Mouse (Mus musculus) forebrain, embryonic 15.5 days (tissue): ENCODE measurements around the gene Alox12. TPM values are rescaled to one million over a fixed set of nuclear protein-coding genes. Genes with fewer than 3 reads are reported as not detected.
A peak's percentile ranks its signal among the peaks of the same experiment; 100 is the strongest.

Experiments used
- ATAC-seq: fragments of 200-750 bp; cut with Nextera tagmentation; replicated peaks from 2 replicates; pipeline ENCODE4 v1.8.0; 2017; ENCODE audit warnings: mild to moderate bottlenecking, moderate TSS enrichment, moderate library complexity
- H3K27ac ChIP-seq: fragments of 300-500 bp; sonication (generic); replicated peaks from 2 replicates; pipeline ENCODE4 v1.5.1; 2015; ENCODE audit warnings: mild to moderate bottlenecking, inconsistent platforms
- H3K27me3 ChIP-seq: fragments of 300-500 bp; sonication (generic); 2 replicates; pipeline ENCODE4 v1.6.1; 2015; ENCODE audit warnings: inconsistent platforms
- H3K36me3 ChIP-seq: fragments of 300-500 bp; sonication (generic); 2 replicates; pipeline ENCODE4 v1.6.1; 2015; ENCODE audit warnings: mild to moderate bottlenecking, inconsistent platforms
- H3K4me1 ChIP-seq: fragments of 300-500 bp; sonication (generic); 2 replicates; pipeline ENCODE4 v1.6.1; 2015; ENCODE audit warnings: inconsistent platforms
- H3K4me2 ChIP-seq: fragments of 300-500 bp; sonication (generic); replicated peaks from 2 replicates; pipeline ENCODE4 v1.6.1; 2015; ENCODE audit warnings: mild to moderate bottlenecking, inconsistent platforms
- H3K4me3 ChIP-seq: fragments of 300-500 bp; sonication (generic); 2 replicates; pipeline ENCODE4 v1.5.1; 2015; ENCODE audit warnings: mild to moderate bottlenecking, inconsistent platforms
- H3K9ac ChIP-seq: fragments of 300-500 bp; sonication (generic); replicated peaks from 2 replicates; pipeline ENCODE4 v1.6.1; 2015; ENCODE audit warnings: mild to moderate bottlenecking, inconsistent platforms
- H3K9me3 ChIP-seq: fragments of 300-500 bp; sonication (generic); 2 replicates; pipeline ENCODE4 v1.6.1; 2016; ENCODE audit warnings: inconsistent platforms
- WGBS: fragments of 180-500 bp; shearing (Covaris S2); methylation state at CpG from one replicate; pipeline ENCODE4 v1.1.7; 2015; ENCODE audit warnings: mixed read lengths; 5-methylcytosine and 5-hydroxymethylcytosine counted together
- polyA plus RNA-seq: library from polyadenylated mRNA; unstranded; fragments of >200 nt; fragmentation: Nextera tagmentation; extraction: Ambion mirVana; gene quantifications from 2 replicates; pipeline ENCODE4 v1.2.1, GENCODE M21; 2015

Gene Alox12
- polyA plus RNA-seq, 1 experiment from 2014 or later = 0.66 TPM

GRCm38 (mm10) chr11:70237457-70238167, 17.5 kb downstream of the Alox12 start, which contains the start of gene 0610010K14Rik:
Gene 0610010K14Rik, minus strand, starts transcription at chr11:70237914.
- Histone ChIP-seq H3K36me3 (peaks cover 15% of the 10 kb centered on the region), H3K9ac (peak within 1 kb of the TSS; percentile 87), H3K4me2 (peak within 1 kb of the TSS; percentile 97), H3K27ac (peak within 1 kb of the TSS; percentile 93), H3K27me3 (no peaks in the 10 kb centered on the region), H3K4me1 (peaks cover 47% of the 10 kb centered on the region), H3K4me3 (peak within 1 kb of the TSS; percentile 81), H3K9me3 (no peaks in the 10 kb centered on the region)
- under 1% methylated on average over 68 of the region's 70 CpGs for WGBS
- ATAC-seq = peak; percentile 94

DNA sequence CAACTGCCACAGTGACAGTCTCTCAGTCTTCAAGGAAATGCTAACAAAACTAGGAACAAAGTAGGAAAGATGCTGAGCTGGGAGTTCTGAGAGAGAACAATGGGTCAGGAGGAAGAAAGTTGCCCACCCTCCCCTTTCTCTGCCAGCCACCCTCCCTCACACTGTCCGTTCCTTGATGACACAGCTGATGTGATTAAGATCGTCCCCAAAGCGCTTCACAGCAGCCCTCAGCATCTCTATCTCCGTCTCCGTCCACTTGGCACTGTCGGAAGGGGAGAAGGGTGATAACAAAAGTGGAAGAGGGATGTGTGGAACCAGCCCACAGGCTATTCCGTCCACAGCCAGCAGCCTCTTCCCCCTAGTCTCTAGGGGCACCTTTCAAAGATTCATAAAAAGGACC, 18.4 kb downstream of the Alox12 start:
- peak overlapping the region; percentile 93 for H3K27ac ChIP-seq
- H3K9me3 ChIP-seq = no peaks in the 10 kb centered on the region
- peaks cover 48% of the 10 kb centered on the region for H3K4me1 ChIP-seq
- WGBS = 29% methylated on average over 7 of the region's 7 CpGs
- peak overlapping the region; percentile 81 for H3K4me3 ChIP-seq
- no peak for ATAC-seq
- peaks cover 15% of the 10 kb centered on the region for H3K36me3 ChIP-seq
- no peaks in the 10 kb centered on the region for H3K27me3 ChIP-seq
- peak overlapping the region; percentile 87 for H3K9ac ChIP-seq
- peak overlapping the region; percentile 97 for H3K4me2 ChIP-seq

- Histone ChIP-seq H3K9me3 (no peaks in the 10 kb centered on the region), H3K4me3 (no peak overlapping the region), H3K9ac (no peak overlapping the region), H3K27me3 (peaks cover 7% of the 10 kb centered on the region), H3K27ac (no peak overlapping the region), H3K4me1 (peaks cover 47% of the 10 kb centered on the region), H3K36me3 (peaks cover 15% of the 10 kb centered on the region), H3K4me2 (no peak overlapping the region)
- 91% methylated on average over 12 of the region's 12 CpGs for WGBS
- ATAC-seq = no peak
Observed at GRCm38 (mm10) chr11:70235254-70235900, 19.8 kb downstream of the Alox12 start.

GRCm38 (mm10) chr11:70234497-70234896, 20.7 kb downstream of the Alox12 start:
- 91% methylated on average over 8 of the region's 8 CpGs for WGBS
- H3K4me3 ChIP-seq = no peak overlapping the region
- peaks cover 53% of the 10 kb centered on the region for H3K4me1 ChIP-seq
- peaks cover 15% of the 10 kb centered on the region for H3K27me3 ChIP-seq
- ATAC-seq = no peak
- H3K9ac ChIP-seq = no peak overlapping the region
- H3K9me3 ChIP-seq = no peaks in the 10 kb centered on the region
- no peak overlapping the region for H3K27ac ChIP-seq
- H3K36me3 ChIP-seq = peaks cover 15% of the 10 kb centered on the region
- no peak overlapping the region for H3K4me2 ChIP-seq

DNA sequence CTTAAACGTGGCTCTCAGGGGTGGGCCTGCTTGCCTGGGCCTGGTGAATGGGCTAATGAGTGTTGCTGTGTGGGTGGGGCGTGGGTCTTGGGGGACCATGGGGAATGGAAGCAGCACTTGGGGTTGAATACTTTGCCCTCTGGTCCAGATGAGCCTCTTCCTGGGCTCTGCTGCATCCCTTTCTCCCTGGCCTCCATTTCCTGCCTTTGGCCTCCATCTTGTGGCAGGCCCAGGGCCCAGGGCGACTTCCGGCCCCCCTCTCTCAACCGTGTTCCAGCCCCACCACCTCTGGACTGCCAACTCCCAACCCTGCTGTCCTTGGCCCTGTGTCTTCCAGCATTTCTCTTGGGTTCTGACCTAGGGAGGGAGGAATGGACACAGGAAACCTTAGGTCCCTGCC, 21.1 kb downstream of the Alox12 start:
- H3K9me3 ChIP-seq = no peaks in the 10 kb centered on the region
- H3K4me1 ChIP-seq = peaks cover 55% of the 10 kb centered on the region
- ATAC-seq = no peak
- H3K27me3 ChIP-seq = peaks cover 20% of the 10 kb centered on the region
- no peak overlapping the region for H3K9ac ChIP-seq
- peaks cover 15% of the 10 kb centered on the region for H3K36me3 ChIP-seq
- H3K27ac ChIP-seq = no peak overlapping the region
- WGBS = 68% methylated on average over 5 of the region's 5 CpGs
- H3K4me2 ChIP-seq = no peak overlapping the region
- H3K4me3 ChIP-seq = no peak overlapping the region

GRCm38 (mm10) chr11:70233016-70233415, 22.1 kb downstream of the Alox12 start:
- Histone ChIP-seq H3K27me3 (peaks cover 27% of the 10 kb centered on the region), H3K4me2 (peak overlapping the region; percentile 52), H3K4me3 (peak overlapping the region; percentile 39), H3K9ac (peak overlapping the region; percentile 59), H3K4me1 (peaks cover 54% of the 10 kb centered on the region), H3K27ac (no peak overlapping the region), H3K36me3 (peaks cover 15% of the 10 kb centered on the region), H3K9me3 (no peaks in the 10 kb centered on the region)
- ATAC-seq = no peak
- 45% methylated on average over 8 of the region's 8 CpGs for WGBS

DNA sequence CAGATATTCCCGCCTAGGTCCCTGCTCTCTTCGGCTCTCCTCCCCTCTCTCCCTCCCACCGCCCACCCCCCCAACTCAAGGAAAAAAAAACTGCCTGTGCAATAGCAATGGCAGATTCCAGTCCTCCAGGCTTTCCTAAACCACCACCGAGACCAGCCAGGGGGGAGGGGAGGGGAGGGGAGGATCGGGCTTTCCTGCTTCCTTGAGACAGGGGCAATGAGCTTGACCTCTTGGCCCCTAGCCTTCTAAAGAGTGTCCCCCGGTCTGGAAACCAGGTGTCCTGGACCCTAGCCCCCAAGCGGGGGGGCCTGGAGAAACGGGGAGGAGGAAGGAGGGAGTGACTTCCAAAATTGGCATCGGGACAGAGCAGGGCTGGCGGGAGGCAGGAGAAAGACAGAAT, 22.6 kb downstream of the Alox12 start:
- Histone ChIP-seq H3K9me3 (no peaks in the 10 kb centered on the region), H3K4me2 (peak overlapping the region; percentile 52), H3K4me3 (peak overlapping the region; percentile 39), H3K27ac (no peak overlapping the region), H3K36me3 (peaks cover 15% of the 10 kb centered on the region), H3K4me1 (peaks cover 58% of the 10 kb centered on the region), H3K27me3 (peaks cover 32% of the 10 kb centered on the region), H3K9ac (peak overlapping the region; percentile 59)
- WGBS = 3% methylated on average over 9 of the region's 10 CpGs
- no peak for ATAC-seq

DNA sequence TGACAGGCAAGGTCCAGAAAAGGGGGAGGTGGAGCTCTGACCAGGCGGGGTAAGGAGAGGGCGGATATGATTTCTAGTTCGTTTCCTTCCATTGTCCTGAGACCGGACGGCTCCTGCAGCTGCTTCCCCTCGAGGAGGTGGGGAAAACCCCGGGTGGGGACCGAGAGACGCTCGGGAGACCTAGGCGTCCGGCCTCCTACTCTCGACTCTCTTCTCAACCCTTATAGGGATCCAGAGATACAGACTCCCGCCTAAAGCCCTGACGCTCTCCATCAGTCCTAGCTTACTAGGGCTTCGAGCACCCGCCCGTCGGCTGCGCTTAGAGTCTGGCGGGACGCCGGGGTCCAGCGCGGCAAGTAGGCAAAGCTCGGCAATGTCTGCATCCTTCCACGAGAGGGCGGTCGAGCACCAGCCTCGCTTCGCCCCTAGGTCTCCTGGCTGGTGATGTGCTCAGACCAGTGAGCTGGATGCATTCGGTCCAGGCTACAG, 24.9 kb downstream of the Alox12 start:
- Histone ChIP-seq H3K36me3 (peaks cover 11% of the 10 kb centered on the region), H3K27ac (0 out of 2 replicates have a peak overlapping the region, but pooled peaks have one; percentile 49), H3K4me1 (peaks cover 62% of the 10 kb centered on the region), H3K27me3 (peaks cover 39% of the 10 kb centered on the region), H3K4me3 (peak overlapping the region; percentile 32), H3K4me2 (peak overlapping the region; percentile 46), H3K9ac (peak overlapping the region; percentile 30), H3K9me3 (no peaks in the 10 kb centered on the region)
- peak; percentile 23; the same call in 1 of the 2 replicates for ATAC-seq
- under 1% methylated on average over 32 of the region's 32 CpGs for WGBS

DNA sequence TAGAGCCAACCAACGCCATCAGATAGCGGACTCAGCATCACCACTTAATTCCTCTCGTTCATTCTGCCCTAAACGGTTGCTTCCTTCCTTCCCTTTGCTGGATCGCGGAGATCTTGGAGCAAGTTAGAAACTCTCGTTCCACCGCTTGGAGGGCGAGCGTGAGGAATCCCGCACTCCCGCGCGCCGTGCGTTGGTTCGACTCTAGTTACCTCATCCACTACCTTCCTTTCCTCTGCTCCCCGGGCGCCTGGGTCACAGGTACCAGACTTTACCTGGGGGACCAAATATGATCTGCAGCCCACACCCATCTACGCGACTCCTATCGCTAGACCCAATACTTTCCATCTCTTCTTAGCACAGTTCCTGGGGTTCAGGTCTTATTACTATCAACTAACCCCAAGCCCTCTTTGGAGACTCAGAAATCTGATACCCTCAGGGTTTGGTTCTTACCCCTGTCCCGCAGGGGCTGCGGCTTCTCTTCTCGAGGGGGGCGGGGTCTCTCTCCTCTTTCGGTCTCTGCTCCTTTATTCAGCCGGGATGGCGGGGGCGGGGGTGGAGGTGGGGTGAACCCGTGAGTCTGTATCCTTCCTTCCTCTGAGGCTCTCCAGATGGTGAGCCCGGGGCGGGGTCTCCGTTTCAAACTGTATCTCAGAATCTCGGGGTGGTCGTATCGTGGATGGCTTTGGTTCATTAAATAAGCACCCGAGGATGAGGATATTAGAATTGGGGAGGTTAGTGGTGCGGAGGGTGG, 25.7 kb downstream of the Alox12 start, which contains the start of gene Bcl6b:
Bcl6b (minus strand) TSS at position 539 of the 751 bp plus-strand sequence.
- WGBS = 2% methylated on average over 39 of the region's 39 CpGs
- H3K9ac ChIP-seq = peak within 1 kb of the TSS; percentile 30
- no peaks in the 10 kb centered on the region for H3K9me3 ChIP-seq
- H3K27ac ChIP-seq = peak within 1 kb of the TSS; percentile 49; the same call in 1 of the 2 replicates
- peak within 1 kb of the TSS; percentile 46 for H3K4me2 ChIP-seq
- H3K27me3 ChIP-seq = peaks cover 39% of the 10 kb centered on the region
- H3K4me3 ChIP-seq = peak within 1 kb of the TSS; percentile 32
- H3K36me3 ChIP-seq = peaks cover 2% of the 10 kb centered on the region; the same call in 1 of the 2 replicates
- H3K4me1 ChIP-seq = peaks cover 62% of the 10 kb centered on the region
- ATAC-seq = no peak

DNA sequence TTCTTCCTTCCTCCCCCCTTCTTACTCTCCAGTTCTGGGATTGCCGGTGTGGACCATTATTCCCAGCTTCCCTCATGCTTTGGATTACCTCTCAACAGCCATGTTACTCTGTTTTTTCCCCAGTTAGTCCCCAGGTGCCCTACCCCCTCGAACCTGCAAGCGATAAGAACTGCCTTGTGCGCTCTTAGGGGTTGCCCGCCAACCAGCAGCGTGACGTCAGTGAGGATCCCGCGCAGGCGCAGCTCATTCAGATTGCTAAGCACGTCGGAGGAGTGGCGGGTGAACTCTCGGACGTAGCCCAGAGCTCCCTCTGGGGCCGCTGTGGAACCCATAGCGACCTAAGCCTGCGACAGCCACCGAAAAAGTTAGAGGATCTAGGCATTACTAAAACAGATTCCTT, 26.3 kb downstream of the Alox12 start:
- Histone ChIP-seq H3K36me3 (no peaks in the 10 kb centered on the region), H3K9ac (peak overlapping the region; percentile 21; the same call in 1 of the 2 replicates), H3K27me3 (peaks cover 39% of the 10 kb centered on the region), H3K27ac (no peak overlapping the region), H3K4me3 (peak overlapping the region; percentile 32), H3K4me2 (peak overlapping the region; percentile 46), H3K9me3 (no peaks in the 10 kb centered on the region), H3K4me1 (peaks cover 59% of the 10 kb centered on the region)
- peak; percentile 41; the same call in 1 of the 2 replicates for ATAC-seq
- under 1% methylated on average over 19 of the region's 19 CpGs for WGBS

DNA sequence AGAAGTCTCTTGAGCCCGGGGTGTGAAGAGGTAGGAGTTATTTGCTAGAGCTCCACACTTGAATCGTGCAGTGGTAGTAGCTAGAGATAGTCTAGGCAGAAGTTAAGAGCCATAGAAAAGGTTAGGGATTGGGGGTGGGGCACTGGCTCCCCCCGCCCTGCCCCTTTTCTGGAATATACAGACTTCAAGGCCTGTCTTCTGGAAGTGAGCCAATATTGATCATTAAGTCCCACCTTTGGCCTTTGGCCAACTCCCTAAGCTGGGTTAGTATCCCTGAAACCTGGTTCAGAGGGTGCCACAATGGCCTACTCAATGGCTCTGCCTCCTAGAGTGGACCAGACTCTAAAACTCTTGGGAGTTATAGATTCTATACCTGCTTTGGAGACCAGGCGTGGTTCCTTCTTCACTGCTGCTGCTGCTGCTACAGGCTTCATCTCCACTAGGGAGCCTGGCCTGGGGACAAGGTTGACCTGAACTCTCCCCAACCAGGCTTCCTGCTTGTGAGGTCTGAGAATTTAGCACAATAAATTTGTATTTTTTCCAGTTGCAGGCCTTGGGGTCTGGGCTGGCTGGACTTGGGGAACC, 27.4 kb downstream of the Alox12 start:
- peaks cover 39% of the 10 kb centered on the region for H3K27me3 ChIP-seq
- H3K4me2 ChIP-seq = peak overlapping the region; percentile 5; the same call in 1 of the 2 replicates
- H3K36me3 ChIP-seq = no peaks in the 10 kb centered on the region
- ATAC-seq = no peak
- WGBS = 86% methylated on average over 4 of the region's 4 CpGs
- H3K9ac ChIP-seq = no peak overlapping the region
- peak overlapping the region; percentile 36; the same call in 1 of the 2 replicates for H3K27ac ChIP-seq
- H3K9me3 ChIP-seq = no peaks in the 10 kb centered on the region
- peaks cover 53% of the 10 kb centered on the region for H3K4me1 ChIP-seq
- 0 out of 2 replicates have a peak overlapping the region, but pooled peaks have one; percentile 36 for H3K4me3 ChIP-seq
